Mouse (Mus musculus) skeletal muscle tissue, postnatal 0 days (tissue): ENCODE results near the gene Tcf15. TPM values are rescaled to one million over a fixed set of nuclear protein-coding genes. Genes with fewer than 3 reads are reported as not detected.

Experiments
- polyA plus RNA-seq: library from polyadenylated mRNA; unstranded; fragments of >200 nt; fragmentation: Nextera tagmentation; extraction: Ambion mirVana; gene quantifications from 2 replicates; pipeline ENCODE4 v1.2.1, GENCODE M21; 2015

The Tcf15 gene
- 16.7 TPM in 2 replicates for polyA plus RNA-seq

DNA sequence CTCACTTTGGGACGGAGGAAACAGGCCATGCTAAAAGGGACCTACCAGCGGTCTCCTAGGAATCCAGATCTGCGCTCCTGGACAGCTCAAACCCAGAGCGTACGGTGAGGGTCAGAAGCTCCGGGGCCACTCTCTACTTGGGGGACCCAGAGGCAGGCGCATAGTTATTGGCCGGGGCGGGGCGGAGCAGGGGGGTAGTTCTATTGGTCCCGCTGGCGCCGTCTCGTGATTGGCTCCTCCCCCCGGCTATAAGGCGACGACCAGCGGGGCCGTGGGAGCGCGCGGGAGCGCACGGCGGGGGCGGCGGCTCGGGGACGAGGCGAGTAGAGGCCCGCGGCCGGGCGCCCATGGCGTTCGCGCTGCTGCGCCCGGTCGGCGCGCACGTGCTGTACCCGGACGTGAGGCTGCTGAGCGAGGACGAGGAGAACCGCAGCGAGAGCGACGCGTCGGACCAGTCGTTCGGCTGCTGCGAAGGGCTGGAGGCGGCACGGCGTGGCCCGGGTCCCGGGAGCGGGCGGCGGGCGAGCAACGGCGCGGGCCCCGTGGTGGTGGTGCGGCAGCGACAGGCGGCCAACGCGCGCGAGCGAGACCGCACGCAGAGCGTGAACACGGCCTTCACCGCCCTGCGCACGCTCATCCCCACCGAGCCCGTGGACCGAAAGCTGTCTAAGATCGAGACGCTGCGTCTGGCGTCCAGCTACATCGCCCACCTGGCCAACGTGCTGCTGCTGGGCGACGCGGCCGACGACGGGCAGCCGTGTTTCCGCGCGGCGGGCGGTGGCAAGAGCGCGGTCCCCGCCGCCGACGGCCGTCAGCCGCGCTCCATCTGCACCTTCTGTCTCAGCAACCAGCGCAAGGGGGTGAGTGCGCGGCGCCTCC is at the start of gene Tcf15:
Gene Tcf15 (plus strand): TSS at position 283 of the 879 bp plus-strand sequence.

DNA sequence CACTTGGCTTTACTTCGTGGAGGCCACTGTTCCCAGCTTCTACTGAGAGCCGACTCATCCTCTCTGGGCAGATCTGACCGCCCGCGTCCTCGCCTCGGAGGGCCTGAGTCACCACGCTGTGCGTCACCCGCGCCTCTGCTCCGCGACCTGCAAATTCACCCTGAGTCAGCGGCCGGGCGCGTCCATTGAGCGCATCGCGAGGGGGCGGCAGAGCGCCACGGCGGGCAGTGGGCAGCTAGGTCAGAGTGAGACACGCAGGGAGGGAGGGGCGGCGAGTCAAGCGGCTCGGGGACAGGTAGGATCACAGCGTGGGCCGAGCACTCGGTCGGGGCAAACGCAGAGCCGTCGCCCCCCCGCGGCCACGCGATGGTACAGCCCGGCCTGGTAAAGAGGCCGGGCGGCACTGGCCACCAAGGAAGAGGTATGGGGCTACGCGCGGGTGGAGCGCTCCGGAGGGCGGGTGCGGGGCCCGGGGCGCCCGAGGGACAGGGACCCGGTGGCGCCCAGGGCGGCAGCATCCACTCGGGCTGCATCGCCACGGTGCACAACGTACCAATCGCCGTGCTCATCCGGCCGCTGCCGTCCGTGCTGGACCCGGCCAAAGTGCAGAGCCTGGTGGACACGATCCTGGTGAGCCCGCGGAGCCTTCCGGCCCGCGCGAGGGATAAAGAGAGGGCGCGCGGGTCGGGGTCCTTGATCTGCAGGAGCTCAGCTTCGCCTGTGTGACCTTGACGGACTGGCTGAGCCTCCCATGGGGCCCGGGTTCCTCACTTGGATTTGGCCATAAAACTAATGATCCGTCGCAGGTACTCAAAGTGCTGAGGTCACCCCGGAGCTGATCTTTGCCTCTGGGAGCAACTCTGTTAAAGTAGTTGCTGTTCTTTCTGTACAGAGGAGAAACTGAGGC is 37.8 kb upstream of the Tcf15 start, which contains the start of gene Srxn1:
Gene Srxn1 (plus strand): TSS at position 199 of the 907 bp plus-strand sequence.

Other genes with a start within 250 kb of the Tcf15 start
- 0.27 and 0.40 TPM in 2 replicates for gene Angpt4, start 232.4 kb upstream of the Tcf15 start, polyA plus RNA-seq
- gene Fam110a, start 163.3 kb upstream of the Tcf15 start, polyA plus RNA-seq: 12.4 and 15.3 TPM in 2 replicates
- 1.2 and 1.3 TPM in 2 replicates for gene Slc52a3, start 147.1 kb upstream of the Tcf15 start, polyA plus RNA-seq
- not detected in 2 replicates for gene Scrt2, start 62.0 kb upstream of the Tcf15 start, polyA plus RNA-seq
- gene Srxn1, start 38.0 kb upstream of the Tcf15 start, polyA plus RNA-seq: 10.9 and 12.0 TPM in 2 replicates
- 59.0 and 60.8 TPM in 2 replicates for gene Csnk2a1, start 83.3 kb downstream of the Tcf15 start, polyA plus RNA-seq
- 24.3 and 28.0 TPM in 2 replicates for gene Tbc1d20, start 150.3 kb downstream of the Tcf15 start, polyA plus RNA-seq
- gene Rbck1, start 189.1 kb downstream of the Tcf15 start, polyA plus RNA-seq: 40.7 and 46.3 TPM in 2 replicates
- 0.74 and 2.0 TPM in 2 replicates for gene Trib3, start 200.5 kb downstream of the Tcf15 start, polyA plus RNA-seq
- 0.13 TPM in 1 of 2 replicates, not detected in the other for gene Nrsn2, start 233.1 kb downstream of the Tcf15 start, polyA plus RNA-seq